Comparison of ENCODE assay signal across 8 mouse cellular contexts in the genomic region with DNA sequence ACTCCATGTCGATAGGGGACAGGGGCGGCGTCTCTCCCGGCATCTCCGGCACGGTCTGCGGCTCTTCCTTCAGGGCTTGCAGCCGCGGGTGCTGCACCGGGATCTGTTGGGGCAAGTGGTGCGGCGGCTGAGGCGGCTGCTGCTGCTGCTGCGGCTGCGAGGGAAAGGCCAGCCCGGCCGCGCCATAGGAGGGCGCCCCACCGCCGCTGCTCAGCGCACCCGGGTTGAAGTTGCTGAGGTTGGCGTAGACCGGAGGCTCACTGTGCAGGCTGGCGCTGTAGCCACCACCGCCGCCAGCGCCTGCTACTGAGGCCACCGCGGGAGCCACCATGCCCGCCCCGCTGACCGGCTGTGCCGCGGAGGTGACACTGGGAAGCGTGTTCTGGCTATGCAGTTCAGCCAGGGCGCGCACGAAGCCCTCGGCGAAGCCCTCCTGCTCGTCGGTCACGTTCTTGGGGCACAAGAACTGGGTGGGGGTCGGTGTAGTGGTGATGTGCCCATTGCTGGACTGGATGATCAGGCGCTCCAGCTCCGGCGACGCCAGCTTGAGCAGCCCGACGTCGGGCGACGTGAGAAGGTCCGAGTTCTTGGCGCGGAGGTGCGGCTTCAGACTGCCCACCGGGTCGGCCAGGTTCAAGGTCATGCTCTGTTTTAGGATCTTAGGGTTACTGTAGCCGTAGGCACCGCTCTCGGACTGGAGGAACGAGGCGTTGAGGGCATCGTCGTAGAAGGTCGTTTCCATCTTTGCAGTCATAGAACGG. TPM values are rescaled to one million over a fixed set of nuclear protein-coding genes. Genes with fewer than 3 reads are reported as not detected.
DNase-seq lines count a peak whose midpoint lies in the region; ATAC-seq and TF ChIP-seq lines count a peak whose summit lies in the region.

No protein-coding gene starts in this region.

- H3K4me1 ChIP-seq in ES-Bruce4 (ENCODE audit: control insufficient read depth, insufficient read depth, low read length), result no peaks in the 10 kb centered on the region
- peaks cover 41% of the 10 kb centered on the region for H3K4me1 ChIP-seq in hindbrain, embryonic 15.5 days (replicated peaks)

- peak; percentile 33 for TF ChIP-seq CTCF in ES-Bruce4 (IDR thresholded peaks at IDR 0.05; ENCODE audit: low read depth, low read length)

- no peaks in the 10 kb centered on the region for H3K36me3 ChIP-seq in ES-Bruce4 (ENCODE audit: control insufficient read depth, insufficient read depth, low read length, poor library complexity, severe bottlenecking)
- H3K36me3 ChIP-seq in hindbrain, embryonic 15.5 days, result no peaks in the 10 kb centered on the region

- H3K4me3 ChIP-seq in ES-Bruce4 (ENCODE audit: low read depth, low read length), result peak overlapping the region; percentile 62
- H3K4me3 ChIP-seq in hindbrain, embryonic 15.5 days, result peak overlapping the region; percentile 46

- under 1% methylated on average over 70 of the region's 70 CpGs for WGBS in hindbrain, embryonic 15.5 days

- ATAC-seq in hindbrain, embryonic 15.5 days (ENCODE audit: low FRiP score, low read depth), result 0 out of 2 replicates have a peak, but pooled peaks have one; percentile 8

- H3K27me3 ChIP-seq in ES-Bruce4 (ENCODE audit: control insufficient read depth, insufficient read depth, low read length, poor library complexity, severe bottlenecking), result no peaks in the 10 kb centered on the region
- H3K27me3 ChIP-seq in hindbrain, embryonic 15.5 days, result no peaks in the 10 kb centered on the region

- no peak for TF ChIP-seq EP300 in ES-Bruce4 (IDR thresholded peaks at IDR 0.05; ENCODE audit: insufficient read depth, low read depth, low read length)

- peak overlapping the region; percentile 79 for H3K9ac ChIP-seq in ES-Bruce4 (ENCODE audit: low read depth, poor library complexity, severe bottlenecking)
- H3K9ac ChIP-seq in hindbrain, embryonic 15.5 days, result peak overlapping the region; percentile 61

- no peaks in the 10 kb centered on the region for H3K9me3 ChIP-seq in ES-Bruce4 (replicated peaks; ENCODE audit: control insufficient read depth, insufficient read depth, low read length, poor library complexity, severe bottlenecking)
- H3K9me3 ChIP-seq in hindbrain, embryonic 15.5 days, result no peaks in the 10 kb centered on the region

- no peak overlapping the region for H3K27ac ChIP-seq in ES-Bruce4 (ENCODE audit: insufficient read depth, low read length)
- H3K27ac ChIP-seq in hindbrain, embryonic 15.5 days (replicated peaks), result peak overlapping the region; percentile 95

- H3K4me2 ChIP-seq in hindbrain, embryonic 15.5 days, result peak overlapping the region; percentile 72

- no peak for TF ChIP-seq POLR2A in ES-Bruce4 (IDR thresholded peaks at IDR 0.05; ENCODE audit: insufficient read depth, low read length)

- peak; percentile 70 for DNase-seq in cerebellum, adult 9-10 months
- DNase-seq in frontal cortex, postnatal 25 days (ENCODE audit: low spot score in 2 of 2), result peak; percentile 56 to 73
- DNase-seq in left cerebral cortex, adult 11 months (ENCODE audit: low spot score), result peak; percentile 72
- DNase-seq in lung, postnatal 25 days (ENCODE audit: low spot score), result peak; percentile 79
- DNase-seq in retina, embryonic 14.5 days (ENCODE audit: low spot score), result peak; percentile 73
- peak; percentile 79 to 83 for DNase-seq in thymus, postnatal 36 days

RNA-seq across cellular contexts. Expression of gene Jun, which starts 1.3 kb away (rescaled TPM):
- polyA plus RNA-seq in ES-Bruce4 (2011; ENCODE audit: insufficient read depth, insufficient read length, low read depth, missing spikeins), result 16.7 and 17.9 TPM in 2 replicates
- polyA plus RNA-seq in hindbrain, embryonic 15.5 days (2015; fragmentation: Nextera tagmentation; extraction: Ambion mirVana), result 60.7 and 62.3 TPM in 2 replicates
